Mouse (Mus musculus): ENCODE data around the gene Mdfic.

Gene Mdfic

DNA sequence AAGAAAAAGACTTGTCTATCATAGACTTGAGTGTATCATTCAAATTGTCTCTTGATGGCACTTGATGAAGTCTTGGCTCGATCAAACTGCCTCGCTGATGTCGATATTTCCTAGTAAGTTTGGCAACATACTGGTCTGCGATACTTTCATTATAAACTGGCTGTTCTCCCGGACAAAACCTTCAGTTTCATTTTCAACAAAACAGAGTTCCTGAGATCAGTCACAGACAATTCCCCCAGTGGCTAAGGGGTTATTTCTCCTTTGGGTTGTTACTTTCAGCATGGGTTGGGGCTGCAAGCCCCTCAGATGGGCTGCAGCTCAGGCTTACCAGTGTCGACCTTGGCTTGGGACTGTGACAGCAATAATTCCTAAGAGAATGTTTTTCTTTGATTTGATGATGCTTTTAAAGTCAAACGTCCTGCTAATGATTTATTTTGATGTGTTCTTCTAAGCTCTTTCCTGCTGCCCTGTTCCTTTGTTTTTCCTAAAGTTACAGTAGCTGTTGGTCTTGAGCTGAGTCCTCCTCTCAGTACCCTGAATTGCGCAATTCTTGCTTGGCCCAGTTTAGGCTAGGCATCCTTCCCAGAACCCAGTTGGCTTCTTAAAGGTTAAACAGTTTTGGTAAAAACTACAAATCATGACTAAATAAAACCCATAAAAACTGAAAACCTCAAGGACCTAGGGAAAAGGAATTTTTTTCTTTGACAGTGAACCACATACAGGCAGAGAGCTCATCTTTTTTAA, 73.3 kb downstream of the Mdfic start:
- peak; percentile 44 to 46 for DNase-seq

DNA sequence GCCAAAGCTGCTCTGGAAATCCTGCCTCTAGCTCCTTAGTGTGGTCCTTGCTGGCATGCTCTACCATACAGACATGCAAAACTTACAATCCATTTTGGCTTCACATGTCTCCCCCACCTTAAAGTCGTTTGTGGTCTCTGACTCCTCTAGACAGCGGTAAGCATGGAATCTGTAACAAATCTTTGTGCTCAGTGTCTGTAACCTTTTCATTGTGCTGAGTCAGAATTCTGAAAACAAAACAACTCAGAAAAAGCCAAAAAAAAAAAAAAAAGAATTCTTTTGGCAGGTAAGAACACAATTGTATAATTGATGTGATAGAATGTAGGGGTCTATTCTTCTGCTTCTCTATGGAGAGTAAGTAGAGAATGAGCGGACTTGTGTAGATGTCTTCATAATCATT, 74.3 kb downstream of the Mdfic start:
- DNase-seq = no peak

DNA sequence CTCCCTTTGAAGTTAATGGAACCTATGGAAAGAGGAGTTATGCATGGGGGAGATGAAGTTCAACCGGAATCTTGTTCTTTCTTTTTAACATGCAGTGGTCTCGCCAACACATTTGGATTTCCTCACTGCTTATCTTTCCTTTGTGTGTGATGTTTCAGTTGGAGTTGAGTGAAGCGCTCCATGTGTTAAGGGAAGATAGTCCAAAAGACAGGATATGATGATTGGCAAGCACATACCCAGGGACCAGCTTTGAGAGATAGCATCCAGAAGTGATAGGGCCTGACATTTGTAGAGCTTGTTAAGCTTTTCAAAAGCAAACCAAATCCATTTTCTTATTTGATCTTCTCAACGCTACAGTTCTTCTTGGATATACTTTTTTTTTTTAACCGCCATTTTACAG, 86.9 kb downstream of the Mdfic start:
- no peak for DNase-seq

DNA sequence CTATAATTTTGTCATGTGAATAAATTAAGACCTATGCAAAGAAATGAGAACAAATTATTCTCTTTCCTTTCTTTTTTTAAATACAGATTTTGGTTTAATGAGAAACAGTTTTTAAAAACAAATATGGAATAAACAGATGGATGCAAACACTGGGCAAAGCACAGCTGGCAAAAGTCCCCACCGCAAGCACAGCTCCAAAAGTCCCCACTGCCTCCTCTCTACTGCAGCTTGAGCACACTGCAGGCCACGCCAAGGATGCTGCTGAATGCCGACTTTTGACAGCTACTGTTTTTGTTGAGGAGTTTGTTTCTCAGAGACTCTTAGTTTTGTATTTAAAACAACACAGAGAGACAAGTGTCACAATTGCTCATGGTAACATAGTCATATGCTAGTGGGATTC, 104.8 kb downstream of the Mdfic start:
- no peak for DNase-seq

DNA sequence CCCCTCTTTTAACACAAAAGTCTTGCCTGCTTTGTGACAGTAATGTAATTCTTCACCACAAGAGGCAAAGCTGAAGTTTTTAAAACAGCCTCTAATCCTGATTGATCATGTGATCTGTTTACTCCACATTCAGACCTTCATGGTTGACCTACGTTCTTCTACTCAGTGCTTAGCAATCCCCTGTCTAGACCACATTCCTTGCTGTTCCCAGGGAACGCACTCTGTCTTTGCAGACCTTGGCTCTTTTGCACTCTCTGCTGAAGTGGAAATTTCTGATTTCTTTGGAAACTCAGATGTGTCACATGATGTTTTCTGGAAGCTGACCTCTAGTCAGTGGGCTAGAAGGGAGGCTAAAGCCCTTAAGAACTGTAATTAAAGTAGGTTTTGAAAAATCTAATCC, 109.4 kb downstream of the Mdfic start:
- DNase-seq = no peak

DNA sequence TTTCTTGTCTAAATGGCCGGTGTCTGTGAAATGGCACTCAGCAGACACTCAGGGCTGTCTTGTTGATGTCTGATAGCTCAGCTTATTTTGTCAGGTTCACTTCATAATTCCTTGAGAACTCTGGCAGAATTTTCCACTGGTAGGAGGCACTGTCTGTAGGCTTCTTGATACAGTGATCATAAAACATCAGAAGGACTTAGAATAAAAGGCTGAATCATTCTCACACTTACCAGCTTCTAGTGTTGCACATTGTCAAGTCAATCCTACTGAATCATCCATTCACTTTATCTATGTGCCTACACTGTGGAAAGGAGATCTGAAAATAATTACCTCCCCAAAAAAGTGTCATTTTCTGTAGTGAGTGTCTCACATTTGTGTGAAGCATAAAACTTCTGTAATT, 110.2 kb downstream of the Mdfic start:
- DNase-seq = no peak

DNA sequence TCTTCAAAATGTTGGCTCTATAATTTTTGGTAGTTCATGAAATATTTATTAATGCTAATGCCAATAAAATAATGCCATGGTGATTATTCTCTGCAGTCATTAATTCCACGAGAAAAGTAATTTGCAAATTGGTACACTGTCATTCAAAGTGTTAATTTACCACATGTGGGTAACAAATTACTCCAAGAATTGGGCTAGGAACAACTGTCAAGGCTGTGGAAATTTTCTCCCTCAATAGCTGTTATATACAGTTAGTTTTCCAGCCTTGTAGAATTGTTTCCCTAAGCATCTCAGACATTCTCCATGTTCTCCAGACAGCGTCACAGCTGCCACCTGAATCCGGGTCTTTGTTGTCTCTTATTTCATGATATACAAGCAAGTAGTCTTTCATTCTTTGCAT, 117.2 kb downstream of the Mdfic start:
- DNase-seq = no peak

DNA sequence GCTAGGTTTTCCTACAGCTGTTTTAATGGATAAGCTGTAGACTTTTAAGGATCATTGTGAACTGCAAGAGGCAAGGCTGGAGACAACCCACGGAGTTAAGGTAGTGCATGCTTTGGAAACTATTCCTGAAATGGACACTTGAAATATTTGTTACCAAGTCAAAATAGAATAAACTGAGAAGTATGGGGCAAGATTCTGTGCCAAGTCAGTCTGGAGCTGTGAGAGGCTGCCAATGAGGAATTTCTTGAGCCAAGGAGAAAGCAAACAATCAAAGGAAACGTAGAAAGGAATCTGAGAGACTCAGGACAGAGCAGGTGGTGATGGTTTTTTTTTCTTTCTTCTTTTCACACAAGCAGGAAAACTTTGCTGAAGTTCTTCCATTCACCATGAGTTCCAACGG, 119.4 kb downstream of the Mdfic start:
- DNase-seq = peak; percentile 24 to 37

DNA sequence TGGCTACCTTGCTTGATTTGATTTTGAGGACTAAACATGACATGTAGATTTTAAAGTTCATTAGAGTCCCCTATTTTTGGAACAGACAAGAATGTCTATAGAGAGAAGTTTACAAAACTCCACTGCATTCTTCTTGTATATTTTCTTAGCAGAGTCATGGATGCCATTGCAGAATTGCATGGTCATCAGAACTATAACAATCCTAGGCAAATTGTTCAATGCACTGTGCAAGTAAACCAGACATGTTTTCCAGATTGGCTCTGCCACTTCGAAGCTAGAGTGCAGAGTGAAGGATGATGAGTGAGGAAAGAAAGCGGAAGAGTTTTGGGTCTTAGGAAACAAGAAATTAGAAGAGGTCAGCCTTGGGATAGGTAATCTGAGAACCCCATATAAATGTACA, 120.0 kb downstream of the Mdfic start:
- no peak for DNase-seq

DNA sequence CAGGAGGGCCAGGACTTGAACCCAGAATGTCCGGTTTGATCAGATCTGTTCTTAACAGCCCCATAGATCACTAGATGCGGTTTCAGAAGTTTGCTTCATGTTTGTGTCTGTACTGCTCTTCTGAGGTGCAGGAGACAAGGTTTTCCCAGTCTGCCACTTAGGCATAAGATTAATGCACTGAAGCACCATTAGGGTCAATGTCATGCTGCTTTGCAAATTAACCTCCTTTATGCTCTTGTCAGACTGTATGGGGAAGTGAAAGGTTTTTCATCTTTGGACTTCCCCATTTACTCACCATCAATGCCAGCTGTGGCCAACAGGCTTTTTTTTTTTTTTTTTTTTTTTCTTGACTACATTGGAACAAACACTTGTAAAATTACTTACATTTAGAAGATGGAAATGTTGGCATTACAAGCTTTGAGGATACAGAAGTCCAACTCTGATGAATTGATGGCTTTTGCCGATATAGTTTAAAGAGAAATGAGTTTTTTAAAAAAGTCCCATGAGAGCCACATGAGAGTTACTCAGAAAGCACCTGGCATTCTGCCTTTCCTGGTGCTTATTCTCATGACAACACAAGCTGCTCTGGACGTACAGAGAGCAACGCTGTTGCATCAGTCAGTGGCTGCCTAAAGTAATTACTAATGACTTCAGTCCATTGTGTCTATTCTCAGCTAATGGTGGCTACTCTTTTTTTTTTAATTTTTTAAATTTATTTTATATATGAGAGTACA, 121.2 kb downstream of the Mdfic start:
- DNase-seq = peak in 1 of 2 experiments; percentile 24

DNA sequence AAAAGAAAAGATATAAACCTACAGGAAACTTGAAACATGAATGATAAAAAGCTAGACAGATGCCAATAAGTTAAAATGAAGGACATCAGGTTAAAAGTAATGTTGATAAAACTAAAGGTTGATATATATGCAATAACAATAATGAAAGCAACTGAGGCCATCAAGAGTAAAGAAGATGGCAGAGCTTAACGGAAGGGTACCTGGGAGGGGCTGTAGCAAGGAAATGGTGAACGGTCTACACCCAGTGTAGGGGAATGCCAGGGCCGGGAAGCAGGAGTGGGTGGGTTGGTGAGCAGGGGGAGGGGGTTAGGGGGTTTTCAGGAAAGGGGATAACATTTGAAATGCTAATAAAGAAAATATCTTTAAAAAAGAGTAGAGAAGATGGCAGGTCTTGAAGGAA, 122.8 kb downstream of the Mdfic start:
- DNase-seq = no peak

DNA sequence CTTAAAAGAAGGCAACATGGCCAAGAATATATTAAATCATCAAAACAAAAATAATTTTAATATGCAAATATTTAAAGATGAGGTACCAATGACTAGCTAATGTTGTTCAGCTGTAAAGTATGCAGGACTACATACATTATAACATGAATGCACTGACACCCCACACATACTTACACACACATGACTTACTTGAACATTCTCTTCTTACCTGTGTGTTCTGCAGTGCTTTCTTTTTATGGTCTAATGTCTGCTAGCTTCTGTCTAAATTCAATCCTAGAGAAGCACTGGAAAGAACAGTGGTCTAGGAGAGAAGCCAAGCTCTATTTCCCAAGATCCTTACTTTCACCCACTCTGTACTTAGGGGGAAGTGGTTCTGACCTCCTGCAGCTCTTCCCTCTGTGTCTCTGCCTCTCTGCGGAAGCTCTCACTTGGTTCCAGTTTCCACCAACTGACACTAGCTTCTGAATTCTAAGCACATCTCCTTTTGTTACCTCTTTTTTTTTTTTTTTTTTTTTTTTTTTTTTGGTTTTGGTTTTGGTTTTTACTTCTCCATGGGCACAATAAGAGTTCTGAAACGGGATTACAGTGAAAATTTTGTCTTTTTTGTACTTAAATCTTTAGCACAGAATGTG, 125.4 kb downstream of the Mdfic start:
- peak in 1 of 2 experiments; percentile 10 for DNase-seq

Measured in lung, adult 18-20 months (tissue).